Mouse (Mus musculus) frontal cortex, adult (tissue): ENCODE results near the gene Mfsd12.
A peak's percentile ranks its signal among the peaks of the same experiment; 100 is the strongest.

Experiments used
- ATAC-seq: cut with Nextera tagmentation; 2 replicates; pipeline ENCODE4 v1.9.2; 2017; ENCODE audit warnings: mild to moderate bottlenecking, moderate library complexity, mixed read lengths; ENCODE audit not compliant: low TSS enrichment

Mfsd12 gene

GRCm38 (mm10) chr10:81403511-81403910 is 46.2 kb downstream of the Mfsd12 start:
- ATAC-seq: no peak

- no peak for ATAC-seq
Observed at GRCm38 (mm10) chr10:81404082-81404481, 46.8 kb downstream of the Mfsd12 start.

- ATAC-seq: no peak
Observed at GRCm38 (mm10) chr10:81404720-81405119, 47.4 kb downstream of the Mfsd12 start.

- ATAC-seq: no peak
Observed at GRCm38 (mm10) chr10:81405588-81406201, 48.4 kb downstream of the Mfsd12 start.

GRCm38 (mm10) chr10:81406504-81407440 is 49.5 kb downstream of the Mfsd12 start:
- ATAC-seq: no peak

GRCm38 (mm10) chr10:81407539-81408423 is 50.5 kb downstream of the Mfsd12 start:
- peak; percentile 10 for ATAC-seq

GRCm38 (mm10) chr10:81408424-81408729 is 51.1 kb downstream of the Mfsd12 start:
- no peak for ATAC-seq

GRCm38 (mm10) chr10:81408871-81409291 is 51.6 kb downstream of the Mfsd12 start:
- no peak for ATAC-seq

GRCm38 (mm10) chr10:81409330-81409729 is 52.0 kb downstream of the Mfsd12 start:
- ATAC-seq: no peak

GRCm38 (mm10) chr10:81410350-81410749 is 53.1 kb downstream of the Mfsd12 start:
- no peak for ATAC-seq

- ATAC-seq: no peak
Observed at GRCm38 (mm10) chr10:81410981-81411380, 53.7 kb downstream of the Mfsd12 start.

GRCm38 (mm10) chr10:81411471-81412400 is 54.4 kb downstream of the Mfsd12 start:
- ATAC-seq: peak; percentile 18; the same call in 1 of the 2 replicates

GRCm38 (mm10) chr10:81412586-81413309 is 55.5 kb downstream of the Mfsd12 start:
- no peak for ATAC-seq

- ATAC-seq: 0 out of 2 replicates have a peak, but pooled peaks have one; percentile 10
Observed at GRCm38 (mm10) chr10:81413310-81414261, 56.3 kb downstream of the Mfsd12 start.

GRCm38 (mm10) chr10:81414682-81415081 is 57.4 kb downstream of the Mfsd12 start:
- no peak for ATAC-seq

- ATAC-seq: no peak
Observed at GRCm38 (mm10) chr10:81415146-81415545, 57.9 kb downstream of the Mfsd12 start.
